Mouse (Mus musculus) olfactory bulb, adult 2 months (tissue): ENCODE measurements around the gene Nacc1.

ENCODE experiments used
- CTCF ChIP-seq: fragments of 200-500 bp; IDR thresholded peaks from 2 replicates; pipeline ENCODE4 v1.5.1; 2012; ENCODE audit warnings: low read depth, mild to moderate bottlenecking, low read length, moderate library complexity; ENCODE audit not compliant: insufficient read depth
- POLR2A ChIP-seq: fragments of 200-500 bp; IDR thresholded peaks from 2 replicates; pipeline ENCODE4 v1.6.1; 2012; ENCODE audit warnings: mild to moderate bottlenecking, low read depth, low read length, moderate library complexity; ENCODE audit not compliant: insufficient read depth

- TF ChIP-seq CTCF (no peak), POLR2A (no peak)
Measured at GRCm38 (mm10) chr8:84733959-84734358, 46.3 kb upstream of the Nacc1 start.
